Comparison of ENCODE assay signal across 14 mouse cellular contexts in the genomic region with DNA sequence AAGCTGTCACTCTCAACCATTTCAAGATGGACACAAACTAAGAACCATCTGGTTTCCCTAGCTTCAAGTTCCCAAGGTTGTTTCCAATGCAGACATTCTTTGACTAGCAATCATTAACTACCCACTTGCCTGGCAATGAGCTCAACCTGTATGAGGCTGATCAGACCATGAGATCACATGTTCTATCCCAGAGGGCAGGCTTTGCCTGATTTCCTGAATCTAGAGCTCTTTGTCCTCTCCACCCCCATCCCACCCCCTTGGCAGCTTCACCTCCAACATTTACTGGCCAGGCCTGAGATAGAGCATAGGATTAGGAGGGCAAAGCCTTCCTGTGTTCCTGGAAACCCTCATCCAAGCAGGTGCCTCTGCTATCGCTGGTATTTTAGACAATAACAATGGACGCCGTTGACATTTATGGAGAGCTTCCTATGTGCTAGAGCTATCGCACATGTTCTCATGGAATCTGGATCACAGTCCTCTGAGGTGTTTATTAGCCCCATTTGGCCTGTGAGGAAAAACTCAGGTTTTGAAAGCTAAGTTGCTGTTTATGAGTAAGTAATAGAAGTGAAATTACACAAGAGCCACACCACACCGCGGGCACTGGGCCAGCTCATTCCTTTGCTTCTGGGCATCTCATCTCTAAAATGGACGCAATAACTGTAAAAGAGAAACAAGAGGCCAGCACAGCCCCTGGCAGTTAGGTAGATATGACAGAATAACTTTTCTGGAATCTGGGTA. TPM values are rescaled to one million over a fixed set of nuclear protein-coding genes. Genes with fewer than 3 reads are reported as not detected.
DNase-seq lines count a peak whose midpoint lies in the region; ATAC-seq lines count a peak whose summit lies in the region.
"Had no signal": no experiment of that assay in that cellular context is flagged by ENCODE, and none has a peak within 500 bp of the region (broad histone marks: within the 10 kb centered on the region; RNA-seq: fewer than 3 reads in every experiment).

No protein-coding gene starts in this region.

- H3K36me3 ChIP-seq in megakaryocyte, embryonic 14.5 days (replicated peaks; ENCODE audit: low read length), result peaks cover 84% of the 10 kb centered on the region
- H3K36me3 ChIP-seq in liver, embryonic 13.5 days, result no peaks in the 10 kb centered on the region
- H3K36me3 ChIP-seq: neural tube, embryonic 13.5 days had no signal

- 73% methylated on average over 7 of the region's 7 CpGs for WGBS in liver, embryonic 13.5 days (ENCODE audit: insufficient replicate concordance)

- peak; percentile 79 for DNase-seq in kidney, adult 18-20 months
- DNase-seq in liver, embryonic 13.5 days, result no peak
- DNase-seq in right cerebral cortex, postnatal 10 days (ENCODE audit: low spot score in 2 of 2), result no peak
- DNase-seq in gastrocnemius, adult 8-10 months (ENCODE audit: low spot score in 2 of 2), result no peak
- no peak for DNase-seq in spleen, postnatal 14 days (ENCODE audit: low spot score in 2 of 2)
- DNase-seq: adrenal gland, adult 8-10 months; right cerebral cortex, postnatal 14 days had no signal

- H3K4me2 ChIP-seq in liver, embryonic 13.5 days, result peak overlapping the region; percentile 45
- H3K4me2 ChIP-seq: forebrain, embryonic 13.5 days; hindbrain, embryonic 14.5 days; neural tube, embryonic 13.5 days had no signal

- peak overlapping the region; percentile 87 for H3K27ac ChIP-seq in liver, embryonic 13.5 days
- H3K27ac ChIP-seq: forebrain, embryonic 13.5 days; hindbrain, embryonic 14.5 days; left cerebral cortex, adult 2 months; neural tube, embryonic 13.5 days had no signal

- H3K9ac ChIP-seq in liver, embryonic 13.5 days, result peak overlapping the region; percentile 65
- H3K9ac ChIP-seq: forebrain, embryonic 13.5 days; hindbrain, embryonic 14.5 days; neural tube, embryonic 13.5 days had no signal

- peaks cover 99% of the 10 kb centered on the region for H3K4me1 ChIP-seq in megakaryocyte, embryonic 14.5 days
- H3K4me1 ChIP-seq in liver, embryonic 13.5 days (replicated peaks), result peaks cover 79% of the 10 kb centered on the region

- H3K27me3 ChIP-seq in megakaryocyte, embryonic 14.5 days (replicated peaks), result no peaks in the 10 kb centered on the region
- no peaks in the 10 kb centered on the region for H3K27me3 ChIP-seq in liver, embryonic 13.5 days
- H3K27me3 ChIP-seq: forebrain, embryonic 13.5 days; neural tube, embryonic 13.5 days had no signal

- no peak for ATAC-seq in megakaryocyte, adult 5-6 weeks (ENCODE audit: poor library complexity, severe bottlenecking)
- ATAC-seq in liver, embryonic 13.5 days (ENCODE audit: low read depth), result no peak
- no peak for ATAC-seq in activated CD4-positive, CD25-positive, alpha-beta regulatory T cell, adult 4 months

- no peaks in the 10 kb centered on the region for H3K9me3 ChIP-seq in megakaryocyte, embryonic 14.5 days
- H3K9me3 ChIP-seq in liver, embryonic 13.5 days (replicated peaks), result no peaks in the 10 kb centered on the region
- H3K9me3 ChIP-seq: forebrain, embryonic 13.5 days; neural tube, embryonic 13.5 days had no signal

- H3K4me3 ChIP-seq in megakaryocyte, embryonic 14.5 days (replicated peaks), result peak overlapping the region; percentile 87
- H3K4me3 ChIP-seq in liver, embryonic 13.5 days (replicated peaks), result no peak overlapping the region
- H3K4me3 ChIP-seq: forebrain, embryonic 13.5 days; left cerebral cortex, adult 2 months; neural tube, embryonic 13.5 days had no signal

RNA-seq across cellular contexts. Expression of a gene that starts 15.1 kb away (rescaled TPM):
- 2.2 and 8.7 TPM in 2 replicates for polyA plus RNA-seq in megakaryocyte, embryonic 14.5 days (2012; ENCODE audit: insufficient read depth, low replicate concordance)
- 103 and 104 TPM in 2 replicates for total RNA-seq in megakaryocyte, adult 5-6 weeks (2015)
- 94.7 and 107 TPM in 2 replicates for total RNA-seq in megakaryocyte, adult 5-6 weeks (2017)
- 1.7 and 1.9 TPM in 2 replicates for polyA plus RNA-seq in liver, embryonic 13.5 days (2015; fragmentation: Nextera tagmentation; extraction: Ambion mirVana)
- total RNA-seq in gastrocnemius, adult 8-10 months (2022), result 1 to 10 TPM; 1.3 to 3.1 (median 2.1) TPM
- 1 to 10 TPM; 4.4 to 5.1 TPM for polyA plus RNA-seq in activated CD4-positive, CD25-positive, alpha-beta regulatory T cell, adult 4 months (2017; shearing (Covaris generic))
